Mouse (Mus musculus): ENCODE measurements at regions not wholly inside any gene's neighbourhood (a gene's known extent, or its start where the extent isn't known, plus 50 kb on each side); places are given as distances from the start of the nearest gene placed in this dataset.

DNA sequence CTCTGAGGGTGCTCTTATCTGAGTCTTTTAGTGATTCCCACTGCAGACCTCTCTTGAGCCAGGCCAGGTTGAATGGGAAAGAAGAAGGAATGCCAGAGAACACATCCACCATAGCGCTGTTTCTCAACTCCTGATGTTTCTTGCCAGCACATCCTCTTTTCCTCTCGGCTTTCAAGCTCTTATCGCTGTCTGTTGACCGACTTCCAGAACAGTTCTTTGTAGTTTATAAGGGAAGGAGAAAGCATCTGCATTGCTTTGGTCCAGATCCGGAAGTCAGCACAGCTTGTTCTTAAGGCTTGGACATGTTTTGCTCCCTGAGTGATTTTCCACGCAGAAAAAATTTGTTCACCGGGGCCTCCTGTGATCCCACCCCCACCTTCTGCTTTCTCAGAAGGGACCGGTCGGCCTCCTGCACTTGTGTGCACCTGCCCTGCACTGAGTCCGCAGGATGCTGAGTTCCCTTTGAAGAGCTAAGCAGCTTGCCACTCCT lies 183.7 kb downstream of the Bcl2l11 start:
- DNase-seq: no peak

DNA sequence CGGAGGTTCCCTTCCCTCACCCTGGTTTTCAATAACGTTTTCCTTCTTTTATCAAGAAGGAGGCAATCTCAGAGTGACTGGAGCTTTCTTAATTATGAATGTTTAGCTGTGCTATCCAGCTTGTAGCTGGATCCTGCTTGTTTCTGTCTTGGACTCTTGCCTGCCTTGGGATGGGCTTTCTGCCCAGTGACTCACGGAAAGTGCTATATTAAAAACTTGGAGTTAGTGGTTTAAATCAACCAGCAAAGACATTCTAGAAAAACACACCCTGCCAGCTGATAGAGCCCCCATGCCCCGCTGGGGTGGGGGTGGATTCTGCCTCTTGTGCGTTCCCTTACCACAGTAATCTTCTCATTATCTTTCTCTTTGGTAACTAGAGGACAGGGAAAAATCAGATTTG lies 184.2 kb downstream of the Bcl2l11 start:
- peak; percentile 68 to 80 for DNase-seq

- peak; percentile 39 to 46 for DNase-seq
Observed at GRCm38 (mm10) chr2:128312084-128312594, 186.3 kb downstream of the Bcl2l11 start.

GRCm38 (mm10) chr2:128312659-128313581 lies 187.1 kb downstream of the Bcl2l11 start:
- no peak for DNase-seq

DNA sequence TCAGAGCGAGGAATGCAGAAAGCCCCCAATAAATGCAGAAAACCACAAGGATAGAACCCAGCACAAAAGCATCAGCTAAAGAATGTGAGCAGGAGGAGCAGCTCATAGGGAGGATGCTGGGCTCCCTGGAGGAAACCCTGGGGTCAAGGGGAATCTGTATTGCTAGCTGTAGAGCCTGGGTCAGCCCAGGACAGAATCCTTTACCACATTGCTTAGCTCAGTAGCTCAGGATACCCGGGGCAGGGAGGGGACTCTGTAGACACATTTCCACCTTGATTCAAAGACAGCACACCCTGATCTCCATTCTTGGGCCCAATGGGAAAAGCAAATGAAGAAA lies 187.7 kb downstream of the Bcl2l11 start:
- DNase-seq: no peak

- no peak for DNase-seq
Observed at GRCm38 (mm10) chr2:128313948-128314347, 188.1 kb downstream of the Bcl2l11 start.

GRCm38 (mm10) chr2:128316516-128316915 lies 190.7 kb downstream of the Bcl2l11 start:
- no peak for DNase-seq

DNA sequence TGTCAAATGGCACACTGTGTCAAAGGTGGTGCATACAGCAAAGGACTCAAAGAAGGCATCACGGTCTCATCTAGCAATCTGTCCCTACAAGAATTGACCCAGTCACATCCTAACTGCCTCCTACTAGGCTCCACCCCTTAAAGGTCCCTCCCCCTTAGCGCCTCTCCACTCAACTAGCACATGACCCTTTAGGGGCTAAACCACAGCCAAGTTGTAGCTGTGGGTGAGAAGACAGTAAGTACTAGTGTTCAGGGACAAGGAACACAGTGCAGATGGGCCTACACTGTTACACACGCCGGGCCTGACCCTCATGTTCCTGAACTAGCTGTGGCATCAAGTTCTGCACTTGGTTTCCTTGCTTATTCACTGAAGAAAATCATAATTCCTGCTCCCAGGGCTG lies 192.4 kb downstream of the Bcl2l11 start:
- DNase-seq: no peak

DNA sequence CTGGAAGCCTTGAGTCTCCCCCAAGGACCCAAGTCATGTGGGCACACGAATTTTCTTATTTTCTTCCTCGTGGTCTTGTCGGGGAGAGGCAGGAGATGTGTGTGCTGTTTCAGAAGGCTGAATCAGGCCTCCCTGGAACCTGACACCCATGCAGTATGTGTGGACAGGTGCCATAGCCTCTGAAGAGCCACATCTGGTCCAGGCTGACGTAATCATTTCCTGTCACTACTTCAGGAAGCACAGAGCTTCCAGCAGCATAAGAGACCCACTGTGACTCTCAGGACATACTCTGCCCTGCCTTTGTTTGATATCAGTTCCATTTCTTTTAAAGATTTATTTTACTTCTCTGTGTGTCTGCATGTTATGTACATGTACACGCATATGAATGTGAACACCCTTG lies 193.1 kb downstream of the Bcl2l11 start:
- no peak for DNase-seq

DNA sequence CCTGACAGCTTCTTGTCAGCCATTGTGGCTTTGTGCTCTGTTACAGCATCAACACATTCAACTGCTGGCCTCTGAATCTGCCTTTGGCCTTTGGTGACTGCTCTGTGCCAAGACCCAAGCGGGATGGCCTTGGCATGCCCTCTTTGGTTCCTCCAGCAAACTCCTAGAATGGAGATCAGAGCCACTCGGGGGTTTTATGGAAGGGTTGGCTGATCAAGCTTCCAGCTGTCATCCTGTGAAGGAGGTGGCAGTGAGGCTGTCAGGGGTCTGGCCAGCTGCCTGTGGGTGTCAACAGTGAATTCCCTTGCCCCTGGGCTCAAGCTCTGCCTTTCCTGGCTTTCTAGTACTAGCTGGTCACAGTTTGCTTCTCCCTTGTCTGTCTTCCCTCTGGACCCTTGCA lies 195.6 kb downstream of the Bcl2l11 start:
- DNase-seq: no peak

GRCm38 (mm10) chr2:128324256-128325096 lies 198.6 kb downstream of the Bcl2l11 start:
- DNase-seq: no peak

- no peak for DNase-seq
Observed at GRCm38 (mm10) chr2:128325097-128325421, 199.2 kb downstream of the Bcl2l11 start.

DNA sequence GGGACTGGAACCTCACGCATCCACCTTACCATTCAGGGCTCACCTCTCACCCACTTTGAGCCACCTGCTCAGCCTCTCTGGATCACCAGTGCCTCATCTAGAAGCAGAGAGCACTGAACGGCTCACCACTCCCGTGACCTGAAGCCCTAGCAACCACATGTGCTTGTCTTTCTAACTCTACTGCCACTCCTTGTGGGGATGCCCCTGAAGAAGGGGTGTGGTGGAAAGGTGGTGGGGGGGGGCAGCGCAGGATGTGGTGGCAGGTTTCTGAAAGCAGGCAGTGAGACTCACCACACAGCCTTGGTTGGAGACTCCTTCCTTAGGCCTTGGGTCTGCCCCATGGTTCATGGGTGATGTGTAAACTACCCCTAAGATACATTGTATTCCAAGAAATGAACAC lies 199.6 kb downstream of the Bcl2l11 start:
- no peak for DNase-seq

- DNase-seq: no peak
Observed at GRCm38 (mm10) chr2:128330833-128331232, 205.0 kb downstream of the Bcl2l11 start.

GRCm38 (mm10) chr2:128331275-128331674 lies 205.4 kb downstream of the Bcl2l11 start:
- DNase-seq: no peak

- no peak for DNase-seq
Observed at GRCm38 (mm10) chr2:128331681-128332080, 205.8 kb downstream of the Bcl2l11 start.

- no peak for DNase-seq
Observed at GRCm38 (mm10) chr2:128333401-128334142, 207.7 kb downstream of the Bcl2l11 start.

GRCm38 (mm10) chr2:128334143-128334470 lies 208.3 kb downstream of the Bcl2l11 start:
- DNase-seq: no peak

DNA sequence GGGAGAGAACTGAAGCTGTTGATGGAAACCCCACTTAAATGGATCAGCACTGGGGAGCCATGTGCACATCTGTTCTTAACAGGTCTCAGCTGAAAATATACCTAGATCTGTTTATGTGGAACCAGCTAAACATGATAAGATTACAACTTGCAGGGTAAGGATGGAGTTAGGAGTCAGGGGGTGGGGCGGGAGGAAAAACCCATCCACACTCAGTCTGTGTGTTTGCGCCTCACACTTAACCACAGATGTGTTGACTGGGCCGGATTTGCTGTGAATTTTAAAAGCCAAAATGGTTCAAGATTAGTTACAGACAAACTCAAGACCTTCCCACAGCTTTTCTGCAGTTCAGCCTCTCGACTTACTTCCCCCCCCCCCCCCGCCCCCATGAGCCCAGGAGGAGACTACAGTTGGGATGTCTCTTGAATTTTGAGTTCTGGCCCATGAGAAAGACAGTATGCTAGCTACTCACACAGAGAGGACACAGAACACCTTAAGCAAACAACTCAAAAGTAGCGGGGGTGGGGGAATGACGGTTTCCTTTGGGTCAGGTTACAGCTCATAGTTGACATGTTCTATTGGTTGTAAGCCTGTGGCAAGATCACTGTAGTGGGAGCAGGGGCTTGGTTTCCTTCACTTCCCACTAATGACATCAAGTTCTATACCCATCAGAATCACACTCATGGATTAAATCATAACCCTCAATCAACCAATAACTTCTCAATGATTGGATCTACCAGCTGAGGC lies 209.1 kb downstream of the Bcl2l11 start:
- no peak for DNase-seq

DNA sequence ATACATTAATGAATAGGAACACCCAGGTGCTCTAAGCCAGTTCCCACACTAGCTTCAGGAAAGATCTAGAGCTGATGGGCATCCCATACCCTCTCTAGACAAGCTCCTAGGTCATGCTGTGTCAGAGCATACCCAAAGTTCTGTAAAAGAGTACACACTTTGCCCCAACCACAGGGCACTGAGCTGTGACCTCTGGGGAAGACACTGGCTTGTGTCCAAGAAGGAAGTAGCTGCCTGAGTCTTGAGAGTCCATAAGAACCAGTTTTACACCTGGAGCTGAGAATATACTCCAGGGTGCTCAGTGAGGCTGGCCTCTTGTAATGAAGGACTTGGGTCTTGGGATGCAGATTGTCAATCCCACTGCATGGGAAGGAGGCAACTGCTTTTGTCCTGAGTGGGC lies 211.4 kb downstream of the Bcl2l11 start:
- peak; percentile 74 for DNase-seq

DNA sequence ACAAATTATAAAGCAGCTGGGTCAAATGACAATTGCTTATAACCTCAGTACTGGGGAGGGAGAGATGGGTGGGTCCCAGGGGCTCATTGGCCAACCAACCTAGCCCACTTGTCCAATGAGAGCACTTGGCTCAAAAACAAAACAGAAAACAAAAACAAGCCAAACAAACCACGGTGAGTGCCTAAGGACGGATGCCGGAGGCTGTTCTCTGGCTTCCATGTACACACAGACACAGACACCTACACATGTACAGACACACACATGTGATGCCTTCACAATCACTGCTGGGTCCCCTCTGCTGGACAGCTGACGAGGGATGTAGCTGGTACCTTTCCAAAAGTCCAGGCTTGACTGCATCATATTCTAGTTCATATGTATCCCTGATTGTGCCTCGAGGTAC lies 212.0 kb downstream of the Bcl2l11 start:
- no peak for DNase-seq

DNA sequence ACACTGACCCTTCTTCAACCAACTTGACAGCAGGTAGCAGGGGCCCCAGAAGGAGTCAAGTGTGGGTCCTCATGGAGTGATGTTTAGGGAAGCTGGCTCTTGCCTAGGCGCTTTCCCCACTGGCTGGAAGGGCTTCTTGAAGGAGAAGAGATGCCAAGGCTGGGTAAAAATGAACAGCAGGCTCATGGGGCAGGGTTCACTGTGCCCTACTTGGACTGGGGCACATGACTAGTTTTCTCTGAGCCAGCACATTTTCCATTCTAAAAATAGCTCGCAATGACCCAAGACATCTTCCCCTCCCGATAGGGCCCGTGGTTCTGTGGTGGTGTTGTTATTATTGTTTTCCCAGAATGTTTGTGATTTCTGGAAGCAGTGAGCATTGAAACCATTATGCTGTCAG lies 212.6 kb downstream of the Bcl2l11 start:
- peak; percentile 79 to 87 for DNase-seq
